Mouse (Mus musculus) right cerebral cortex, postnatal 10 days (tissue): Measurements from ENCODE around the gene Slc25a38.

Experiments used
- DNase-seq, 2 experiments: peaks; one replicate each; pipeline ENCODE4 v3.0.0; 2021; ENCODE audit warnings: low spot score in 2 of 2

Gene Slc25a38

GRCm38 (mm10) chr9:120140652-120141051 lies 30.5 kb downstream of the Slc25a38 start:
- peak; percentile 82 to 92 for DNase-seq

DNA sequence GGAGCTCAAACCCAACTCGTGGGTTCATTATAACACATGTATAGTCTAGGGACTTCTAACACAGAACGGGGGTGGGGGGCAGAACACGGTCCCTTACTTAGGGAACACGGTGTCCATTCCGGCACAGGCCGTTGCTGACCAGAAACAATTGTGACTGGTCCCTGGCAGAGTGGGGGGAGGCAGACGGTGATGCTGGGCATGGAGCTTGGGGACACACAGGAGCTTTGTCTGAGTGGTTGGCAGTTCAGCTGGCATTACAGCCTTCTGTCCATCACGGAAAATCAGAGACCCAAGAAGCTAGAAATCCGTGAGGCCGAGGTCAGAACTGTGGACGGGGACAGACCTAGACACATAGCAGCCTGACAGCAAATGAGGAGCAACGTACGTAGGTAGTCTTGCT lies 34.3 kb downstream of the Slc25a38 start:
- DNase-seq, result no peak

- no peak for DNase-seq
These were observed 39.2 kb downstream of the Slc25a38 start, which contains the start of gene Mobp for GRCm38 (mm10) chr9:120149222-120149828. Mobp (plus strand) TSS chr9:120149707.

DNA sequence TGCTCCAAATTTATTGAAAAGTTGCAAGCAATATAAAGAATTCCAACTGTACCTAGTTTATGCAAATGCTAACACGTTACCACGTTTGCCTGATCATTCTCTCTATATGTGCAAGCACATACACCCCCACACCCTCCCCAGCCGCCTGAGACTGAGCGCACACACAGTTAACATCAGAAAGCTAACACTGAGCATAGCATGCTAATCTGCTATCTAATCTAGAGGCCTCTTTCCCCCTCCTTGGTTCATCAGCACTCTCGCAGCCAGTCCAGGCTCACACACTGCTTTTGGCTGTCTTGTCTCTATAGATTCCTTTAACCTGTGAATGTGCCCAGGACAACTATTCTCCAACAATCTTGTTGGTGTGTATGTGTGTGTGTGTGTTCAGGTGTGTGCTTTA lies 41.0 kb downstream of the Slc25a38 start:
- DNase-seq, result no peak

DNA sequence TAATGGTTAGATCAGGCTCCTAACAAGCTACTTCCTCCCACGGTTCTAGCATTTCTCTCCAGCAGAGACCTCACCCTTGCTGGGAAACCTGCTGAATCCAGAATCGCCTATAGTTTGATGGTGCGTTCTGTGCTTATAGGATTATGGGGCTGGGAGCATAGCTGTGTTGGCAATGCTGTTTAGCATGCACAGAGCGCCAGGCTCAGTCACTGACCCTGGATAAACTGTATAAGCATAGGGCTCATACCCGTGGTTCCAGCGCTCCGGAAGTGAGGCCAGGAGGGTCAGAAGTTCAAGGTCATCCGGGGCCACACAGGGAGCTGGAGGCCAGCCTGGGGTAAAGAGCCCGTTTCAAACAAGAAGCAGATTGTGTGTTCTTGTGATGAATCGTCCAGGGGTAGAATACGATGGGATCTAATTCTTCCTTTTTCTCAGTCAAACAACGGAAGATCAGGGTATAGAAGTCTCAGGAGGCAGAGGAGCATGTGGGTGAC lies 41.8 kb downstream of the Slc25a38 start:
- no peak for DNase-seq

- no peak for DNase-seq
These were observed 47.9 kb downstream of the Slc25a38 start for GRCm38 (mm10) chr9:120158047-120158446.

DNA sequence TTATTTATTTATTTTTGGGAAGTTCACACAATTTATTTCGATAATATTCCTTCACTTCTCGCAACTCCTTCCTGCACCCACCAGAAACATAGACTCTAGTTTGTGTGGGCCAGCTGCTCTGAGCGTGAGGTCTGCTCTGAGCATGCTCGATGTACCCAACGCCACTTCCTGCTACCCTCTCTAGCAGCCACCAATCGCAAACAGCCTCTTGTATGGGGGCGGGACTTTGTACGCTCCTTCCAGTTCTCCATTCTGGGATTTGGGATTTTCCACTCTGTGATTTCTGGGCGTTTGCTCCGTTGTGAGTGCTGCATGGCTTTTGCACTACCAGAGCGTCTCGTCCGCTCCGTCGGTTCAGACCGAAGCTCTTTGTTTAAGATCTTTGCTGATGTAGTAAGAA lies 53.7 kb downstream of the Slc25a38 start:
- no peak for DNase-seq

GRCm38 (mm10) chr9:120167826-120168225 lies 57.7 kb downstream of the Slc25a38 start:
- no peak for DNase-seq

- DNase-seq, result peak in 1 of 2 experiments; percentile 68
These were observed 61.1 kb downstream of the Slc25a38 start for GRCm38 (mm10) chr9:120171295-120171694.
